Mouse (Mus musculus) embryonic facial prominence, embryonic 11.5 days (tissue): ENCODE measurements around the gene Spc24. TPM values are rescaled to one million over a fixed set of nuclear protein-coding genes. Genes with fewer than 3 reads are reported as not detected.

Source experiments
- ATAC-seq: fragments of 200-750 bp; cut with Nextera tagmentation; replicated peaks from 2 replicates; pipeline ENCODE4 v1.8.0; 2017; ENCODE audit warnings: low read depth; ENCODE audit not compliant: insufficient number of reproducible peaks, low FRiP score, low TSS enrichment
- DNase-seq: peaks from one replicate; pipeline ENCODE4 v3.0.0-alpha.2; 2015; ENCODE audit warnings: low spot score
- H3K27ac ChIP-seq: fragments of 300-500 bp; sonication (generic); replicated peaks from 2 replicates; pipeline ENCODE4 v1.5.1; 2014; ENCODE audit warnings: mild to moderate bottlenecking, low read depth, low read length, control low read depth
- H3K27me3 ChIP-seq: fragments of 300-500 bp; sonication (generic); 2 replicates; pipeline ENCODE4 v1.6.1; 2014; ENCODE audit warnings: mild to moderate bottlenecking, low read length, moderate library complexity, mixed read lengths; ENCODE audit not compliant: control insufficient read depth, insufficient read depth
- H3K36me3 ChIP-seq: fragments of 300-500 bp; sonication (generic); replicated peaks from 2 replicates; pipeline ENCODE4 v1.6.1; 2014; ENCODE audit warnings: low read depth, mild to moderate bottlenecking, low read length, moderate library complexity, mixed read lengths; ENCODE audit not compliant: control insufficient read depth, insufficient read depth
- H3K4me1 ChIP-seq: fragments of 300-500 bp; sonication (generic); 2 replicates; pipeline ENCODE4 v1.6.1; 2014; ENCODE audit warnings: low read length, mixed read lengths; ENCODE audit not compliant: control insufficient read depth, insufficient read depth
- H3K4me2 ChIP-seq: fragments of 300-500 bp; sonication (generic); 2 replicates; pipeline ENCODE4 v1.6.1; 2014; ENCODE audit warnings: low read depth, mild to moderate bottlenecking, control low read depth, low read length, moderate library complexity
- H3K4me3 ChIP-seq: fragments of 300-500 bp; sonication (generic); 2 replicates; pipeline ENCODE4 v1.5.1; 2014; ENCODE audit warnings: low read depth, low read length, control low read depth
- H3K9ac ChIP-seq: fragments of 300-500 bp; sonication (generic); replicated peaks from 2 replicates; pipeline ENCODE4 v1.6.1; 2014; ENCODE audit warnings: mild to moderate bottlenecking, control low read depth, low read length
- H3K9me3 ChIP-seq: fragments of 300-500 bp; sonication (generic); replicated peaks from 2 replicates; pipeline ENCODE4 v1.6.1; 2016; ENCODE audit warnings: mild to moderate bottlenecking, low read length, inconsistent platforms, mixed read lengths; ENCODE audit not compliant: control insufficient read depth
- WGBS: fragments of 180-500 bp; shearing (Covaris S2); extraction: QIAGEN DNeasy Blood & Tissue Kit; methylation state at CpG from one replicate; pipeline ENCODE4 v1.1.7; 2014; 5-methylcytosine and 5-hydroxymethylcytosine counted together
- microRNA-seq: library from miRNA; unstranded; fragments of <30 nt; microRNA quantifications from one replicate; pipeline ENCODE4, GENCODE M21; 2016; ENCODE audit warnings: borderline number of aligned reads
- polyA plus RNA-seq: library from polyadenylated mRNA; unstranded; fragments of >200 nt; fragmentation: Nextera tagmentation; extraction: Ambion mirVana; gene quantifications from 2 replicates; pipeline ENCODE4 v1.2.1, GENCODE M21; 2014

Gene Spc24
- polyA plus RNA-seq, 1 experiment from 2014 or later = 132 TPM

- peaks cover 2% of the 10 kb centered on the region; the same call in 1 of the 2 replicates for H3K36me3 ChIP-seq
- H3K27ac ChIP-seq = no peak overlapping the region
- no peak overlapping the region for H3K4me3 ChIP-seq
- H3K27me3 ChIP-seq = no peaks in the 10 kb centered on the region
- H3K9me3 ChIP-seq = no peaks in the 10 kb centered on the region
- no peak overlapping the region for H3K9ac ChIP-seq
- no peak overlapping the region for H3K4me2 ChIP-seq
- 92% methylated on average over 3 of the region's 3 CpGs for WGBS
- no peak for ATAC-seq
- no peaks in the 10 kb centered on the region for H3K4me1 ChIP-seq
- no peak for DNase-seq
Observed at GRCm38 (mm10) chr9:21709340-21709739, 50.8 kb downstream of the Spc24 start.

GRCm38 (mm10) chr9:21706586-21707265 is 53.4 kb downstream of the Spc24 start:
- H3K36me3 ChIP-seq = peaks cover 22% of the 10 kb centered on the region
- no peak overlapping the region for H3K27ac ChIP-seq
- no peak overlapping the region for H3K4me3 ChIP-seq
- no peaks in the 10 kb centered on the region for H3K4me1 ChIP-seq
- H3K4me2 ChIP-seq = no peak overlapping the region
- ATAC-seq = no peak
- H3K9ac ChIP-seq = no peak overlapping the region
- WGBS = 94% methylated on average over 8 of the region's 8 CpGs
- H3K9me3 ChIP-seq = no peaks in the 10 kb centered on the region
- H3K27me3 ChIP-seq = no peaks in the 10 kb centered on the region
- no peak for DNase-seq

GRCm38 (mm10) chr9:21706085-21706484 is 54.0 kb downstream of the Spc24 start:
- WGBS = 85% methylated on average over 4 of the region's 4 CpGs

More at GRCm38 (mm10) chr9:21706085-21706484, 54.0 kb downstream of the Spc24 start:
- no peak overlapping the region for H3K4me3 ChIP-seq
- H3K9ac ChIP-seq = no peak overlapping the region
- no peaks in the 10 kb centered on the region for H3K9me3 ChIP-seq
- peaks cover 27% of the 10 kb centered on the region for H3K36me3 ChIP-seq
- H3K4me1 ChIP-seq = no peaks in the 10 kb centered on the region
- ATAC-seq (no peak), DNase-seq (no peak)
- no peak overlapping the region for H3K4me2 ChIP-seq
- H3K27ac ChIP-seq = no peak overlapping the region
- H3K27me3 ChIP-seq = no peaks in the 10 kb centered on the region

Small RNA genes lying within 50 kb of the gene (microRNA-seq; reads per million reads assigned to microRNA genes)
- gene Mir7083 = 3.8 reads per million

Other genes with a start within 250 kb of the Spc24 start
- gene AB124611, start 234.1 kb downstream of the Spc24 start, polyA plus RNA-seq = 1.00 and 1.4 TPM in 2 replicates
- gene Carm1, start 213.4 kb downstream of the Spc24 start, polyA plus RNA-seq = 62.4 and 64.2 TPM in 2 replicates
- gene Timm29, start 167.6 kb downstream of the Spc24 start, polyA plus RNA-seq = 51.2 and 52.9 TPM in 2 replicates
- 13.1 and 13.8 TPM in 2 replicates for gene Yipf2, start 167.5 kb downstream of the Spc24 start, polyA plus RNA-seq
- gene Smarca4, start 144.1 kb downstream of the Spc24 start, polyA plus RNA-seq = 106 and 119 TPM in 2 replicates
- gene Ldlr, start 36.8 kb downstream of the Spc24 start, polyA plus RNA-seq = 14.7 and 15.0 TPM in 2 replicates
- 6.1 and 7.6 TPM in 2 replicates for gene Kank2, start 38.4 kb upstream of the Spc24 start, polyA plus RNA-seq
- gene Angptl8, start 75.2 kb upstream of the Spc24 start, polyA plus RNA-seq = 0.25 TPM in 1 of 2 replicates, not detected in the other
- gene Dock6, start 92.3 kb upstream of the Spc24 start, polyA plus RNA-seq = 15.6 and 17.8 TPM in 2 replicates
- gene Rab3d, start 157.9 kb upstream of the Spc24 start, polyA plus RNA-seq = 4.8 and 6.1 TPM in 2 replicates
- gene Ccdc159, start 167.2 kb upstream of the Spc24 start, polyA plus RNA-seq = 2.5 and 3.1 TPM in 2 replicates
- 28.5 and 33.8 TPM in 2 replicates for gene Tmem205, start 167.3 kb upstream of the Spc24 start, polyA plus RNA-seq
- gene Plppr2, start 176.7 kb upstream of the Spc24 start, polyA plus RNA-seq = 6.9 and 9.5 TPM in 2 replicates
- gene Swsap1, start 195.5 kb upstream of the Spc24 start, polyA plus RNA-seq = 17.2 and 17.4 TPM in 2 replicates
- 3.8 and 6.4 TPM in 2 replicates for gene Epor, start 203.2 kb upstream of the Spc24 start, polyA plus RNA-seq
- 1.0 and 1.3 TPM in 2 replicates for gene Rgl3, start 229.1 kb upstream of the Spc24 start, polyA plus RNA-seq
- gene Ccdc151, start 242.3 kb upstream of the Spc24 start, polyA plus RNA-seq = 2.6 and 2.9 TPM in 2 replicates
- gene Prkcsh, start 242.5 kb upstream of the Spc24 start, polyA plus RNA-seq = 79.9 and 88.1 TPM in 2 replicates